Mouse (Mus musculus) forebrain, embryonic 16.5 days (tissue): Measurements from ENCODE around the gene Lins1. TPM values are rescaled to one million over a fixed set of nuclear protein-coding genes. Genes with fewer than 3 reads are reported as not detected.

Source experiments
- ATAC-seq: fragments of 200-750 bp; cut with Nextera tagmentation; 2 replicates; pipeline ENCODE4 v1.8.0; 2017; ENCODE audit warnings: mild to moderate bottlenecking, moderate library complexity
- H3K27ac ChIP-seq: fragments of 300-500 bp; sonication (generic); 2 replicates; pipeline ENCODE4 v1.5.1; 2014; ENCODE audit warnings: low read length, control low read depth
- H3K27me3 ChIP-seq: fragments of 300-500 bp; sonication (generic); replicated peaks from 2 replicates; pipeline ENCODE4 v1.6.1; 2014; ENCODE audit warnings: low read length; ENCODE audit not compliant: control insufficient read depth, insufficient read depth
- H3K36me3 ChIP-seq: fragments of 300-500 bp; sonication (generic); 2 replicates; pipeline ENCODE4 v1.6.1; 2014; ENCODE audit not compliant: control insufficient read depth, insufficient read depth
- H3K4me1 ChIP-seq: fragments of 300-500 bp; sonication (generic); replicated peaks from 2 replicates; pipeline ENCODE4 v1.6.1; 2014; ENCODE audit warnings: low read length; ENCODE audit not compliant: control insufficient read depth, insufficient read depth
- H3K4me2 ChIP-seq: fragments of 300-500 bp; sonication (generic); 2 replicates; pipeline ENCODE4 v1.6.1; 2014; ENCODE audit warnings: mild to moderate bottlenecking, low read length, control low read depth
- H3K4me3 ChIP-seq: fragments of 300-500 bp; sonication (generic); replicated peaks from 2 replicates; pipeline ENCODE4 v1.5.1; 2014; ENCODE audit warnings: mild to moderate bottlenecking, low read length, control low read depth
- H3K9ac ChIP-seq: fragments of 300-500 bp; sonication (generic); replicated peaks from 2 replicates; pipeline ENCODE4 v1.6.1; 2014; ENCODE audit warnings: low read depth, low read length, control low read depth
- H3K9me3 ChIP-seq: fragments of 300-500 bp; sonication (generic); 2 replicates; pipeline ENCODE4 v1.6.1; 2016; ENCODE audit warnings: low read length; ENCODE audit not compliant: control insufficient read depth
- WGBS: fragments of 180-500 bp; shearing (Covaris S2); extraction: QIAGEN DNeasy Blood & Tissue Kit; methylation state at CpG from one replicate; pipeline ENCODE4 v1.1.7; 2014; 5-methylcytosine and 5-hydroxymethylcytosine counted together
- polyA plus RNA-seq: library from polyadenylated mRNA; unstranded; fragments of >200 nt; fragmentation: Nextera tagmentation; extraction: Ambion mirVana; gene quantifications from 2 replicates; pipeline ENCODE4 v1.2.1, GENCODE M21; 2015

Gene Lins1
- polyA plus RNA-seq, 1 experiment from 2014 or later, result 24.5 TPM

DNA sequence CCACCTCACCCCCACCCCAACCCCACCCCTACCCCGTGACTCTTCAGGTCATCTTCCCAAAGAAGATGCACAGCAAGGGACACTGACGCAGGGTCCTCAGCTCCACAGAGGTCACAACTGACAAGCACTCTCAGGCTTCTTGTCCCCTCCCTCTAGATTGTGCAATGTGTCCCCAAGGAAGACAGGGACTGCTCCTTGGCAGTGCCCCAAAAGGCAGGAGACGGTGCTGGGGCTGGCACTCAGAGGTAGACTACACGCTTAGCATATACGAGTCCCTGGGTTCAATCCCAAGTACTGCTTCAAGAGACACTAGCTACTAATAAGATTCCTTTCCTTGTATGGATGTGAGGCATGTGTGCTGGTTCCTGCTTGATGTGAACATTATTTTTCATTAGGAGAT is 51.3 kb downstream of the Lins1 start:
- Histone ChIP-seq H3K4me2 (no peak overlapping the region), H3K9me3 (no peaks in the 10 kb centered on the region), H3K27me3 (no peaks in the 10 kb centered on the region), H3K27ac (no peak overlapping the region), H3K36me3 (no peaks in the 10 kb centered on the region), H3K4me1 (no peaks in the 10 kb centered on the region), H3K4me3 (no peak overlapping the region), H3K9ac (no peak overlapping the region)
- ATAC-seq, result no peak
- WGBS, result 73% methylated on average over 5 of the region's 5 CpGs

DNA sequence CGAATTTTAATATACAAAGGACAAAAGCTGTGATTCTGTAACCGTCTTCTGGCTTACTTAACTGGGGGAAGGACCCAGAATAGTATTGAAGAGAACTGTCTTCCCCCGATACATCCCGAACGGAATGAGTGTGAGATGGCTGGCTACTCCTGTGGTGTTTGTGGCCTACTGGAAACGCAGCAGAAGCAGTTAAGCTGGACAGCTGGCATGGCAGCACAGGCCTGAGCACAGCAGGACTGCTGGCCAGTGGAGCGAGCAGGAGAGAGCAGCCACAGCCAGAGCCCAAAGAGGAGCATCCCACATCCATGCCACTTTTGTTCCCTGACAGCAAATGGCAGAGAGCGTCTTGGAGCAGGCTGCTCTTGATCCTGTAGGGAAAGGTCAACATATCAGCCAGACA is 51.7 kb downstream of the Lins1 start:
- no peak for ATAC-seq
- H3K4me3 ChIP-seq, result no peak overlapping the region

DNA sequence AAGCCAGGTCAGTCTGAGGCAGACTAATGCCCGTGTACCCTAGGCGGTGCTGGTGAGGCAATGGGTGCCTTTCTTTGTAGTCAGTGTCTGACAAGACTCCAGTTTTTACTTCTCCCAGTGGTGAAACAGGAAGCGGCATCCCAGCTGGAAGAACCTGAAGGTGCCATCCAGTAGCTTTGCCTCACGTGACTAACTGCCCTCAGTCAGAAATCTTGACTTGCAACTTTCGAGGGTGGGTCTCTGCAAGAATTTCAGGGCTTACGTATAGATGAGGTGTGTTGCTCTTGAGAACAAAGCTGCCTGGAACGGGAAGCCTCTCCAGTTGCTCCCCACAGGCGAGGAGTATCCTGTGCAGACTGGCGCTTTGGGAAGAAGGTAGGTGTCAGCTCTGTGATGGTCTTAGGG is 53.7 kb downstream of the Lins1 start, which contains the start of gene Cers3:
Gene Cers3, plus strand, starts transcription at position 128 of the 405 bp plus-strand sequence.
- no peaks in the 10 kb centered on the region for H3K4me1 ChIP-seq
- no peaks in the 10 kb centered on the region for H3K27me3 ChIP-seq
- H3K9me3 ChIP-seq, result no peaks in the 10 kb centered on the region
- no peak for ATAC-seq
- no peak within 1 kb of the TSS for H3K9ac ChIP-seq
- H3K27ac ChIP-seq, result no peak within 1 kb of the TSS
- no peak within 1 kb of the TSS for H3K4me3 ChIP-seq
- WGBS, result 82% methylated on average over 9 of the region's 9 CpGs
- no peak within 1 kb of the TSS for H3K4me2 ChIP-seq
- no peaks in the 10 kb centered on the region for H3K36me3 ChIP-seq

More for the DNA sequence above, 51.7 kb downstream of the Lins1 start:
- WGBS, result 69% methylated on average over 8 of the region's 8 CpGs
- Histone ChIP-seq H3K9me3 (no peaks in the 10 kb centered on the region), H3K9ac (no peak overlapping the region), H3K4me1 (no peaks in the 10 kb centered on the region), H3K27ac (no peak overlapping the region), H3K27me3 (no peaks in the 10 kb centered on the region), H3K4me2 (no peak overlapping the region), H3K36me3 (no peaks in the 10 kb centered on the region)

DNA sequence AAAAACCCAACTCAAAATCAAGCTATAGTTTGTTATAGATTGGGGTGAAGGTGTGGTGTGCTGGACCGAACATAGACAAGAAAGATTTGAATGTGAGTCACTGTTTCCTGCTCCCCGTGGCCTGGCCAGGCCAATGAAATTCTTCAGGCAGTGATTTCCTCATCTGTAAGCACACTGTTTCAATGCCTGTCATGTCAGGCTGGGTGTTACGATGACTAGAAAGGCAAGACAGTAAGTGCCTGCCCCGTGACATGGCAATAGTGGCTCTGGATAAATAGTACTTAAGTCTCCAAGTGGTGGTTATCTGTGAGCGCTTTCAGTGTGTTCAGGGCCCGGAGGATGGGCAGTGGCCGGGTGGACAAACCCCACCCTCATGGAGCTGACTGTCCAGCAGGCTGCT is 57.3 kb downstream of the Lins1 start:
- Histone ChIP-seq H3K4me2 (no peak overlapping the region), H3K4me3 (no peak overlapping the region), H3K4me1 (no peaks in the 10 kb centered on the region), H3K9ac (no peak overlapping the region), H3K36me3 (no peaks in the 10 kb centered on the region), H3K27ac (no peak overlapping the region), H3K9me3 (no peaks in the 10 kb centered on the region), H3K27me3 (no peaks in the 10 kb centered on the region)
- no peak for ATAC-seq
- 83% methylated on average over 7 of the region's 7 CpGs for WGBS

DNA sequence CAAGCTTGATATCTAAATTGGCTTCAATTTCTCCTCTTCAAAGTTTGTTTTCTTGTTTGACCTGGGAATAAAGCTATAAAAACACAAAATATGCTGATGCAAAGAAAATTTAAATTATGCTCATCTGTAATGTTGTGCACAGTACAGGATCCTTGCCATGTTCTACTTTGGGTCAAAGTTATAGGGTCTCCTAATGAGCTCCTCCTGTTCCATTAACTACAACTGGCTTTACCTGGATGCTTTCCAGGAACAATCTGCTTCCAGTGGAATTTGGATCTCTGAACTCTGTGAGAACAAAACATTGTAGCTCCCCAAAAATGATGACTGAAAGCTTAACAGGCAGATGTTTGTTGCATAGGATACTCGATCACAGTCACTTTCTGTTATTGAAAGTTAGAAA is 60.3 kb downstream of the Lins1 start:
- Histone ChIP-seq H3K27ac (no peak overlapping the region), H3K27me3 (no peaks in the 10 kb centered on the region), H3K9ac (no peak overlapping the region), H3K4me1 (no peaks in the 10 kb centered on the region), H3K36me3 (no peaks in the 10 kb centered on the region), H3K4me3 (no peak overlapping the region), H3K4me2 (no peak overlapping the region), H3K9me3 (no peaks in the 10 kb centered on the region)
- WGBS, result 72% methylated on average over 1 of the region's 1 CpGs
- no peak for ATAC-seq

DNA sequence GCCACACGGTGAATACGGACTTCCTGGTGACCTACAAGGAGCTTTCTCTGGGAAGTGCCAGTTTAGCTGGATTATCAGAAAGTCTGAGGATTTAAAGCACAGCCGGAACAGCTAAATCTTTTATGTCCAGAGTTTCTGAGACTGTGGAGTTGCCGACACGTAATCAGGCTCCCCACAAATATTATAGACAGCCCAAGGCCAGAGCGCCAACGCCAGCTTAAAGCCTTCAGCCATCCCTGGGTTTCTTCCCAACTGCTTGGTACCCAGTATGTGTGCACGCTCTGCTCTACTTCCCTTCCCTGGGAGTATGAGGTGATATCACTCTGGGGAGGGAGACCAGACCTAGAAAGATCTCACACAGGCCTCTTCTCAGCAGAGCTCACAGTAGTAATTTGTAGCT is 64.1 kb downstream of the Lins1 start:
- no peaks in the 10 kb centered on the region for H3K9me3 ChIP-seq
- H3K4me1 ChIP-seq, result no peaks in the 10 kb centered on the region
- H3K27ac ChIP-seq, result no peak overlapping the region
- no peak for ATAC-seq
- H3K9ac ChIP-seq, result no peak overlapping the region
- 84% methylated on average over 8 of the region's 8 CpGs for WGBS
- no peaks in the 10 kb centered on the region for H3K36me3 ChIP-seq
- no peaks in the 10 kb centered on the region for H3K27me3 ChIP-seq
- H3K4me3 ChIP-seq, result no peak overlapping the region
- no peak overlapping the region for H3K4me2 ChIP-seq

DNA sequence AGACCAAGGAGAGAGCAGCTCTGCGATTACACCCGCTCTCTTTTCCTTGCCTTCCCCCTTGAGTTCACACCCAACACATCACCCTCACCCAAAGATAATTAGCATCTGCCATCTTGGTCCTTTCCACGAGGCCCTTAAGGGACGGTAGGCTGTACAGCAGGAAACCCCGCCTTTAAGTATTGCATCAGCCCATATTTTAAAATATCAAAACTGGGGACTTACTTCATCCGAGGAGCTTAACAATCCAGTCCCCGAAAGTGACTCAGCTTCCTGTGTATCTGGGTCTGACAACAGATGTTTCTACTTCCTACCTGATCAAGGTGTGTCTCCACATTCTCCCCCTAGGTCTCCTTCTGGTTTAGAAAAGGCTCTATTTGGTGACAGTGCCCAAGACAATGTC is 65.9 kb downstream of the Lins1 start:
- no peak overlapping the region for H3K9ac ChIP-seq
- no peaks in the 10 kb centered on the region for H3K36me3 ChIP-seq
- no peaks in the 10 kb centered on the region for H3K27me3 ChIP-seq
- H3K4me1 ChIP-seq, result no peaks in the 10 kb centered on the region
- H3K4me2 ChIP-seq, result no peak overlapping the region
- 80% methylated on average over 7 of the region's 7 CpGs for WGBS
- no peak overlapping the region for H3K4me3 ChIP-seq
- no peaks in the 10 kb centered on the region for H3K9me3 ChIP-seq
- no peak for ATAC-seq
- H3K27ac ChIP-seq, result no peak overlapping the region

Other genes starting within 250 kb of the Lins1 start
- gene Asb7, start 293 bp upstream of the Lins1 start, polyA plus RNA-seq, result 18.6 and 19.5 TPM in 2 replicates
- 0.60 and 0.65 TPM in 2 replicates for gene Cers3, start 53.6 kb downstream of the Lins1 start, polyA plus RNA-seq
- 2.0 and 3.7 TPM in 2 replicates for gene Adamts17, start 149.8 kb downstream of the Lins1 start, polyA plus RNA-seq